Mouse (Mus musculus) frontal cortex, postnatal 36 days (tissue): ENCODE measurements around the gene Ift74.
"Not testable (repeated sequence)": the region's sequence is repeated elsewhere in the genome, so short reads cannot be mapped to it uniquely, and the experiment has no call there.

Experiments
- DNase-seq, 2 experiments: peaks; one replicate each; pipeline ENCODE4 v3.0.0; 2022; ENCODE audit warnings: low spot score in 2 of 2

The Ift74 gene

GRCm38 (mm10) chr4:94613972-94614626, at the start of gene Ift74:
Gene Ift74, plus strand, starts transcription at chr4:94614491.
- peak; percentile 92 to 95 for DNase-seq

GRCm38 (mm10) chr4:94572677-94573076, 41.6 kb upstream of the Ift74 start:
- DNase-seq: no peak

- no peak for DNase-seq
Measured at GRCm38 (mm10) chr4:94591765-94592381, 22.4 kb upstream of the Ift74 start.

GRCm38 (mm10) chr4:94592709-94593108, 21.6 kb upstream of the Ift74 start:
- DNase-seq: no peak

GRCm38 (mm10) chr4:94601395-94601794, 12.9 kb upstream of the Ift74 start:
- DNase-seq: no peak

- DNase-seq: no peak
Measured at GRCm38 (mm10) chr4:94602496-94603030, 11.7 kb upstream of the Ift74 start.

- DNase-seq: peak; percentile 95 to 97
Measured at GRCm38 (mm10) chr4:94603031-94603629, 11.2 kb upstream of the Ift74 start, which contains the start of gene Plaa. Gene Plaa, minus strand, starts transcription at chr4:94603244.

- DNase-seq: no peak
Measured at GRCm38 (mm10) chr4:94604452-94605019, 9.8 kb upstream of the Ift74 start.

- no peak for DNase-seq
Measured at GRCm38 (mm10) chr4:94605591-94605990, 8.7 kb upstream of the Ift74 start.

- DNase-seq: no peak
Measured at GRCm38 (mm10) chr4:94610339-94610738, 4.0 kb upstream of the Ift74 start.

GRCm38 (mm10) chr4:94614627-94615006, 326 bp downstream of the Ift74 start:
- DNase-seq: no peak

- no peak for DNase-seq
Measured at GRCm38 (mm10) chr4:94620077-94620476, 5.8 kb downstream of the Ift74 start.

- DNase-seq: peak in 1 of 2 experiments; percentile 8
Measured at GRCm38 (mm10) chr4:94643141-94643540, 28.9 kb downstream of the Ift74 start.

GRCm38 (mm10) chr4:94649920-94650319, 35.6 kb downstream of the Ift74 start, which contains the start of gene Lrrc19:
Gene Lrrc19, minus strand, starts transcription at chr4:94650144.
- no peak for DNase-seq

- not testable (repeated sequence) for DNase-seq
Measured at GRCm38 (mm10) chr4:94650426-94651175, 36.3 kb downstream of the Ift74 start.

GRCm38 (mm10) chr4:94669718-94670117, 55.4 kb downstream of the Ift74 start:
- DNase-seq: peak in 1 of 2 experiments; percentile 4

- DNase-seq: no peak
Measured at GRCm38 (mm10) chr4:94680662-94681061, 66.4 kb downstream of the Ift74 start.

GRCm38 (mm10) chr4:94681181-94681580, 66.9 kb downstream of the Ift74 start:
- DNase-seq: no peak

GRCm38 (mm10) chr4:94682029-94682428, 67.7 kb downstream of the Ift74 start:
- no peak for DNase-seq

- no peak for DNase-seq
Measured at GRCm38 (mm10) chr4:94683305-94683704, 69.0 kb downstream of the Ift74 start.

GRCm38 (mm10) chr4:94689804-94690203, 75.5 kb downstream of the Ift74 start:
- not testable (repeated sequence) for DNase-seq

- no peak for DNase-seq
Measured at GRCm38 (mm10) chr4:94691078-94691477, 76.8 kb downstream of the Ift74 start.
